Mouse (Mus musculus): ENCODE data around the gene Ift74. TPM values are rescaled to one million over a fixed set of nuclear protein-coding genes. Genes with fewer than 3 reads are reported as not detected.

Gene Ift74
- 3.8 to 5.5 TPM (median 4.9 TPM) in 4 replicates for total RNA-seq (2023)

GRCm38 (mm10) chr4:94613972-94614626 is at the start of gene Ift74:
Gene Ift74 (plus strand): TSS chr4:94614491.

GRCm38 (mm10) chr4:94603031-94603629 is 11.2 kb upstream of the Ift74 start, which contains the start of gene Plaa:
Gene Plaa (minus strand): TSS chr4:94603244.

GRCm38 (mm10) chr4:94649920-94650319 is 35.6 kb downstream of the Ift74 start, which contains the start of gene Lrrc19:
Gene Lrrc19 (minus strand): TSS chr4:94650144.

GRCm38 (mm10) chr4:94738838-94739731 is 124.8 kb downstream of the Ift74 start, which contains the start of gene Tek:
Gene Tek (plus strand): TSS chr4:94739289.

Other genes with a start within 250 kb of the Ift74 start
- not detected in 4 replicates for gene Gm10306, start 57.9 kb upstream of the Ift74 start, total RNA-seq (2023)
- 10.4 to 14.7 TPM (median 12.4 TPM) in 4 replicates for gene Caap1, start 57.7 kb upstream of the Ift74 start, total RNA-seq (2023)
- gene Plaa, start 11.2 kb upstream of the Ift74 start, total RNA-seq (2023) = 41.5 to 54.3 TPM (median 50.3 TPM) in 4 replicates
- not detected in 4 replicates for gene Lrrc19, start 35.7 kb downstream of the Ift74 start, total RNA-seq (2023)
- gene Tek, start 124.8 kb downstream of the Ift74 start, total RNA-seq (2023) = not detected in 4 replicates